Mouse (Mus musculus) mouse embryonic stem cell (cell line): Measurements from ENCODE around the gene Plpp1.

Experiments used
- in situ Hi-C, 2 experiments: fragments of 300-500 bp; cut with MboI; formaldehyde crosslinking; loops; 1 replicate in 1 of 2; 3 replicates in 1 of 2; pipeline ENCODE4 v1.14.3; 2019 to 2020; ENCODE audit warnings: low sequenced_read_pairs in 2 of 2, low pct_unique_long_range_greater_than_20kb in 1 of 2, mixed read lengths in 1 of 2; ENCODE audit not compliant: unreplicated experiment in 1 of 2

The Plpp1 gene

GRCm38 (mm10) chr13:112800597-112801380, at the start of gene Plpp1:
Plpp1 (plus strand) TSS chr13:112800792.
- in situ Hi-C loops = no loop called here

- in situ Hi-C loops = no loop called here
Observed at GRCm38 (mm10) chr13:112751454-112752308, 48.9 kb upstream of the Plpp1 start.

GRCm38 (mm10) chr13:112752309-112752975, 48.1 kb upstream of the Plpp1 start:
- in situ Hi-C loops = no loop called here

GRCm38 (mm10) chr13:112753522-112753921, 47.1 kb upstream of the Plpp1 start:
- in situ Hi-C loops = no loop called here

GRCm38 (mm10) chr13:112754871-112755270, 45.7 kb upstream of the Plpp1 start:
- in situ Hi-C loops = no loop called here

- in situ Hi-C loops = no loop called here
Observed at GRCm38 (mm10) chr13:112755507-112756010, 45.0 kb upstream of the Plpp1 start.

GRCm38 (mm10) chr13:112757395-112757794, 43.2 kb upstream of the Plpp1 start:
- in situ Hi-C loops = no loop called here

- in situ Hi-C loops = no loop called here
Observed at GRCm38 (mm10) chr13:112758546-112759090, 42.0 kb upstream of the Plpp1 start.

GRCm38 (mm10) chr13:112759364-112759763, 41.2 kb upstream of the Plpp1 start:
- in situ Hi-C loops = no loop called here

- in situ Hi-C loops = loop anchor here in 1 of 2 experiments (5.0 kb wide), 1 partner anchor 37 kb away; no protein-coding TSS in a partner anchor
Observed at GRCm38 (mm10) chr13:112759777-112760537, 40.6 kb upstream of the Plpp1 start.

- in situ Hi-C loops = loop anchor here in 1 of 2 experiments (5.0 kb wide), 1 partner anchor 37 kb away; no protein-coding TSS in a partner anchor
Observed at GRCm38 (mm10) chr13:112760538-112760881, 40.1 kb upstream of the Plpp1 start.

GRCm38 (mm10) chr13:112761787-112762186, 38.8 kb upstream of the Plpp1 start:
- in situ Hi-C loops = loop anchor here in 1 of 2 experiments (5.0 kb wide), 1 partner anchor 36 kb away; no protein-coding TSS in a partner anchor

- in situ Hi-C loops = loop anchor here in 1 of 2 experiments (5.0 kb wide), 1 partner anchor 35 kb away; no protein-coding TSS in a partner anchor
Observed at GRCm38 (mm10) chr13:112762548-112762947, 38.0 kb upstream of the Plpp1 start.

GRCm38 (mm10) chr13:112763531-112764091, 37.0 kb upstream of the Plpp1 start:
- in situ Hi-C loops = loop anchor here in 1 of 2 experiments (5.0 kb wide), 1 partner anchor 34 kb away; no protein-coding TSS in a partner anchor

GRCm38 (mm10) chr13:112764556-112764955, 36.0 kb upstream of the Plpp1 start:
- in situ Hi-C loops = loop anchor here in 1 of 2 experiments (5.0 kb wide), 1 partner anchor 33 kb away; no protein-coding TSS in a partner anchor

GRCm38 (mm10) chr13:112765654-112766053, 34.9 kb upstream of the Plpp1 start:
- in situ Hi-C loops = no loop called here
